Mouse (Mus musculus) MEL (cell line): ENCODE data around the gene Ankrd44. TPM values are rescaled to one million over a fixed set of nuclear protein-coding genes. Genes with fewer than 3 reads are reported as not detected.

ENCODE experiments used
- DNase-seq: peaks from one replicate; pipeline ENCODE4 v3.0.0; 2011; ENCODE audit warnings: low read depth, low spot score
- H3K27ac ChIP-seq: 2 replicates; pipeline ENCODE4 v1.5.1; 2012; ENCODE audit warnings: low read depth, mild to moderate bottlenecking, control low read depth, low read length, moderate library complexity; ENCODE audit not compliant: control insufficient read depth
- H3K27me3 ChIP-seq, 2 experiments: fragments of 150-350 bp in 1 of 2; sonication (generic) in 1 of 2; 2 replicates each; pipeline ENCODE4 v1.6.1; 2012; ENCODE audit warnings: low read length in 2 of 2, mild to moderate bottlenecking in 2 of 2, improper control_type of control experiment in 1 of 2, moderate library complexity in 1 of 2; ENCODE audit not compliant: insufficient read depth in 2 of 2, control insufficient read depth in 1 of 2
- H3K36me3 ChIP-seq, 2 experiments: 2 replicates each; pipeline ENCODE4 v1.6.1; 2012 to 2014; ENCODE audit warnings: low read length in 2 of 2, improper control_type of control experiment in 1 of 2, inconsistent platforms in 1 of 2, mild to moderate bottlenecking in 1 of 2; ENCODE audit not compliant: insufficient read depth in 2 of 2, control insufficient read depth in 1 of 2
- H3K4me1 ChIP-seq, 2 experiments: fragments of 150-350 bp in 1 of 2; sonication (generic) in 1 of 2; 2 replicates each; pipeline ENCODE4 v1.6.1; 2012; ENCODE audit warnings: low read length in 2 of 2, improper control_type of control experiment in 1 of 2, mild to moderate bottlenecking in 1 of 2; ENCODE audit not compliant: insufficient read depth in 2 of 2, control insufficient read depth in 1 of 2
- H3K4me3 ChIP-seq, 2 experiments: fragments of 150-350 bp in 1 of 2; sonication (generic) in 1 of 2; 2 replicates each; pipeline ENCODE4 v1.5.1; 2012; ENCODE audit warnings: low read depth in 2 of 2, low read length in 2 of 2, mild to moderate bottlenecking in 2 of 2, moderate library complexity in 2 of 2, control low read depth in 1 of 2, improper control_type of control experiment in 1 of 2; ENCODE audit not compliant: control insufficient read depth in 1 of 2, insufficient read depth in 1 of 2
- H3K79me2 ChIP-seq: 2 replicates; pipeline ENCODE4 v1.6.1; 2012; ENCODE audit warnings: mild to moderate bottlenecking, low read length, moderate library complexity; ENCODE audit not compliant: control insufficient read depth, poor library complexity, insufficient read depth
- H3K9ac ChIP-seq: 2 replicates; pipeline ENCODE4 v1.6.1; 2012; ENCODE audit warnings: low read depth, mild to moderate bottlenecking, control low read depth, low read length, moderate library complexity; ENCODE audit not compliant: control insufficient read depth, poor library complexity, severe bottlenecking
- H3K9me3 ChIP-seq: fragments of 150-350 bp; sonication (generic); replicated peaks from 2 replicates; pipeline ENCODE4 v1.6.1; 2012; ENCODE audit warnings: mild to moderate bottlenecking, low read length, improper control_type of control experiment, moderate library complexity; ENCODE audit not compliant: insufficient read depth
- EP300 ChIP-seq, 2 experiments: IDR thresholded peaks; 2 replicates each; pipeline ENCODE4 v1.6.1; 2011; ENCODE audit warnings: improper control_type of control experiment in 2 of 2, low read length in 2 of 2, low read depth in 1 of 2, mild to moderate bottlenecking in 1 of 2
- MAFK ChIP-seq: IDR thresholded peaks from 2 replicates; pipeline ENCODE4 v1.6.1; 2011; ENCODE audit warnings: low read depth, mild to moderate bottlenecking, low read length, improper control_type of control experiment, borderline replicate concordance
- POLR2A ChIP-seq, 2 experiments: IDR thresholded peaks; 2 replicates each; pipeline ENCODE4 v1.6.1; 2011 to 2012; ENCODE audit warnings: low read length in 2 of 2, mild to moderate bottlenecking in 2 of 2, control low read depth in 1 of 2, improper control_type of control experiment in 1 of 2, low read depth in 1 of 2, moderate library complexity in 1 of 2; ENCODE audit not compliant: control insufficient read depth in 1 of 2, insufficient read depth in 1 of 2, poor library complexity in 1 of 2
- POLR2AphosphoS2 ChIP-seq: IDR thresholded peaks from 2 replicates; pipeline ENCODE4 v1.6.1; 2011; ENCODE audit warnings: low read length, improper control_type of control experiment
- SIN3A ChIP-seq: IDR thresholded peaks from 2 replicates; pipeline ENCODE4 v1.6.1; 2012; ENCODE audit warnings: low read length, improper control_type of control experiment, inconsistent platforms
- SMC3 ChIP-seq: IDR thresholded peaks from 2 replicates; pipeline ENCODE4 v1.6.1; 2011; ENCODE audit warnings: low read depth, low read length, improper control_type of control experiment
- USF1 ChIP-seq: IDR thresholded peaks from 2 replicates; pipeline ENCODE4 v1.6.1; 2014; ENCODE audit warnings: low read depth, mild to moderate bottlenecking, inconsistent platforms, low read length, improper control_type of control experiment, moderate library complexity
- USF2 ChIP-seq, 2 experiments: IDR thresholded peaks; 2 replicates each; pipeline ENCODE4 v1.6.1; 2011 to 2012; ENCODE audit warnings: improper control_type of control experiment in 2 of 2, low read length in 2 of 2, borderline replicate concordance in 1 of 2, inconsistent platforms in 1 of 2, low read depth in 1 of 2, mild to moderate bottlenecking in 1 of 2; ENCODE audit not compliant: insufficient read depth in 1 of 2
- polyA plus RNA-seq, 2 experiments: library from polyadenylated mRNA; stranded (reverse) in 1 of 2; unstranded in 1 of 2; fragments of >175 nt in 1 of 2; fragments of >200 nt in 1 of 2; gene quantifications; 2 replicates each; pipeline versions ENCODE4 v1.2.1 to v1.2.4; 2012; ENCODE audit warnings: low replicate concordance in 2 of 2, low read depth in 1 of 2; ENCODE audit not compliant: insufficient read length in 2 of 2, insufficient read depth in 1 of 2, missing spikeins in 1 of 2
- total RNA-seq: library from RNA; depleted of rRNA; stranded (reverse); fragments of 300-350 nt; gene quantifications from 2 replicates; pipeline ENCODE4 v1.2.3, GENCODE M21; 2012

The Ankrd44 gene
- total and polyA plus RNA-seq, 3 experiments, result 2.3 to 4.4 TPM; not detected in 1

- no peaks in the 10 kb centered on the region for H3K79me2 ChIP-seq
Measured at GRCm38 (mm10) chr1:54874094-54874493, 52.1 kb downstream of the Ankrd44 start.

GRCm38 (mm10) chr1:54872857-54873616 lies 53.1 kb downstream of the Ankrd44 start:
- Histone ChIP-seq H3K27me3 (no peaks in the 10 kb centered on the region), H3K9ac (no peak overlapping the region), H3K27ac (no peak overlapping the region), H3K4me3 (no peak overlapping the region), H3K36me3 (peaks cover 0 to 5% of the 10 kb centered on the region in 2 experiments; a peak in 2 of 4 replicates), H3K9me3 (no peaks in the 10 kb centered on the region), H3K4me1 (peaks cover 0 to 3% of the 10 kb centered on the region in 2 experiments; a peak in 1 of 4 replicates), H3K79me2 (no peaks in the 10 kb centered on the region)
- no peak for DNase-seq
- TF ChIP-seq SMC3 (no peak), USF2 (IDR thresholded peaks at IDR 0.05; ENCODE audit: borderline replicate concordance in 1 of 2, insufficient read depth in 1 of 2, low read depth in 1 of 2, low read length in 2 of 2) (no peak), MAFK (no peak)

More at GRCm38 (mm10) chr1:54874094-54874493, 52.1 kb downstream of the Ankrd44 start:
- Histone ChIP-seq H3K9me3 (no peaks in the 10 kb centered on the region), H3K9ac (no peak overlapping the region), H3K36me3 (peaks cover 0 to 5% of the 10 kb centered on the region in 2 experiments; a peak in 2 of 4 replicates), H3K4me3 (no peak overlapping the region), H3K27me3 (no peaks in the 10 kb centered on the region), H3K4me1 (peaks cover 0 to 3% of the 10 kb centered on the region in 2 experiments; a peak in 1 of 4 replicates), H3K27ac (no peak overlapping the region)
- TF ChIP-seq POLR2A (IDR thresholded peaks at IDR 0.05; ENCODE audit: control insufficient read depth in 1 of 2, insufficient read depth in 1 of 2, low read depth in 1 of 2, low read length in 2 of 2, poor library complexity in 1 of 2), result no peak
- no peak for TF ChIP-seq SIN3A
- peak; percentile 38; the same call in 1 of the 2 replicates for TF ChIP-seq USF1
- no peak for DNase-seq

GRCm38 (mm10) chr1:54871321-54871720 lies 54.9 kb downstream of the Ankrd44 start:
- Histone ChIP-seq H3K36me3 (peaks cover 0 to 5% of the 10 kb centered on the region in 2 experiments; a peak in 2 of 4 replicates), H3K27ac (no peak overlapping the region), H3K9me3 (no peaks in the 10 kb centered on the region), H3K4me1 (peaks cover 0 to 3% of the 10 kb centered on the region in 2 experiments; a peak in 1 of 4 replicates), H3K4me3 (no peak overlapping the region), H3K79me2 (no peaks in the 10 kb centered on the region), H3K27me3 (no peaks in the 10 kb centered on the region), H3K9ac (no peak overlapping the region)
- TF ChIP-seq EP300 (IDR thresholded peaks at IDR 0.05; ENCODE audit: low read depth in 1 of 2, low read length in 2 of 2) (peak in 1 of 2 experiments; percentile 15; a peak in 1 of 4 replicates), POLR2AphosphoS2 (no peak)
- peak; percentile 30 for DNase-seq
